28 mouse cellular contexts compared by ENCODE assay signal in genomic region chr7:25814711-25815110, GRCm38 (mm10). TPM values are rescaled to one million over a fixed set of nuclear protein-coding genes. Genes with fewer than 3 reads are reported as not detected.
A peak's percentile ranks its signal among the peaks of the same experiment; 100 is the strongest.
DNase-seq lines count a peak whose midpoint lies in the region; ATAC-seq lines count a peak whose summit lies in the region.
"Had no signal": no experiment of that assay in that cellular context is flagged by ENCODE, and none has a peak within 500 bp of the region (broad histone marks: within the 10 kb centered on the region; RNA-seq: fewer than 3 reads in every experiment).

No protein-coding gene starts in this region.

- peaks cover 10% of the 10 kb centered on the region for H3K4me1 ChIP-seq in embryonic facial prominence, embryonic 12.5 days
- H3K4me1 ChIP-seq in embryonic facial prominence, embryonic 10.5 days: peaks cover 17% of the 10 kb centered on the region
- 0 out of 2 replicates have a peak, but pooled peaks cover 4% of the 10 kb centered on the region for H3K4me1 ChIP-seq in midbrain, embryonic 11.5 days (ENCODE audit: control insufficient read depth, insufficient read depth, low read length)
- peaks cover 13% of the 10 kb centered on the region for H3K4me1 ChIP-seq in midbrain, embryonic 13.5 days (replicated peaks)
- H3K4me1 ChIP-seq in stomach, embryonic 14.5 days (ENCODE audit: control insufficient read depth, insufficient read depth, low read length): peaks cover 7% of the 10 kb centered on the region

- no peaks in the 10 kb centered on the region for H3K9me3 ChIP-seq in embryonic facial prominence, embryonic 12.5 days
- H3K9me3 ChIP-seq in embryonic facial prominence, embryonic 10.5 days: no peaks in the 10 kb centered on the region
- no peaks in the 10 kb centered on the region for H3K9me3 ChIP-seq in midbrain, embryonic 11.5 days (ENCODE audit: control insufficient read depth, low read length)
- no peaks in the 10 kb centered on the region for H3K9me3 ChIP-seq in midbrain, embryonic 13.5 days
- H3K9me3 ChIP-seq in stomach, embryonic 14.5 days (ENCODE audit: control insufficient read depth, low read depth, low read length): no peaks in the 10 kb centered on the region
- H3K9me3 ChIP-seq: embryonic facial prominence, embryonic 15.5 days; forebrain, embryonic 13.5 days; G1E; limb, embryonic 13.5 days; megakaryocyte, embryonic 14.5 days had no signal

- DNase-seq in embryonic facial prominence, embryonic 10.5 days (ENCODE audit: low spot score): no peak
- DNase-seq in midbrain, embryonic 11.5 days (ENCODE audit: low spot score, missing footprints): peak; percentile 53
- no peak for DNase-seq in embryo, embryonic 10 days (ENCODE audit: low spot score)
- no peak for DNase-seq in cerebellum, adult 9-11 months
- DNase-seq: adrenal gland, postnatal 10 days; cerebellum, adult 11 months; cerebellum, adult 9-10 months; gastrocnemius, postnatal 25 days; heart, adult 18-20 months; heart, postnatal 4 days; kidney, postnatal 4 days; lung, postnatal 4 days; midbrain, embryonic 14.5 days; retina, postnatal 1 day; right cerebral cortex, postnatal 14 days; thymus, postnatal 4 days had no signal

- H3K4me3 ChIP-seq in embryonic facial prominence, embryonic 12.5 days: no peak overlapping the region
- H3K4me3 ChIP-seq in embryonic facial prominence, embryonic 10.5 days: no peak overlapping the region
- H3K4me3 ChIP-seq in midbrain, embryonic 11.5 days (ENCODE audit: low read depth, low read length): no peak overlapping the region
- H3K4me3 ChIP-seq in midbrain, embryonic 13.5 days (replicated peaks): no peak overlapping the region
- no peak overlapping the region for H3K4me3 ChIP-seq in stomach, embryonic 14.5 days (ENCODE audit: low read depth, low read length)
- H3K4me3 ChIP-seq: embryonic facial prominence, embryonic 15.5 days; forebrain, embryonic 13.5 days; limb, embryonic 13.5 days; megakaryocyte, embryonic 14.5 days had no signal

- H3K27me3 ChIP-seq in embryonic facial prominence, embryonic 12.5 days: peaks cover 14% of the 10 kb centered on the region; the same call in 1 of the 2 replicates
- H3K27me3 ChIP-seq in embryonic facial prominence, embryonic 10.5 days (replicated peaks; ENCODE audit: low read depth, poor library complexity, severe bottlenecking): peaks cover 40% of the 10 kb centered on the region
- H3K27me3 ChIP-seq in midbrain, embryonic 11.5 days (ENCODE audit: control insufficient read depth, insufficient read depth, low read length): peaks cover 12% of the 10 kb centered on the region
- H3K27me3 ChIP-seq in midbrain, embryonic 13.5 days: peaks cover 34% of the 10 kb centered on the region
- H3K27me3 ChIP-seq in stomach, embryonic 14.5 days (ENCODE audit: control insufficient read depth, insufficient read depth, low read length): no peaks in the 10 kb centered on the region
- H3K27me3 ChIP-seq: embryonic facial prominence, embryonic 15.5 days; Patski had no signal

- H3K4me2 ChIP-seq in embryonic facial prominence, embryonic 12.5 days (replicated peaks): 0 out of 2 replicates have a peak overlapping the region, but pooled peaks have one; percentile 88
- H3K4me2 ChIP-seq in midbrain, embryonic 11.5 days: no peak overlapping the region
- no peak overlapping the region for H3K4me2 ChIP-seq in midbrain, embryonic 13.5 days (replicated peaks)
- peak overlapping the region; percentile 15; the same call in 1 of the 2 replicates for H3K4me2 ChIP-seq in stomach, embryonic 14.5 days (replicated peaks; ENCODE audit: low read depth, low read length)
- H3K4me2 ChIP-seq: forebrain, embryonic 13.5 days; heart, embryonic 11.5 days; hindbrain, embryonic 14.5 days; liver, embryonic 11.5 days had no signal

- ATAC-seq in embryonic facial prominence, embryonic 12.5 days (ENCODE audit: insufficient number of reproducible peaks, insufficient read depth, low FRiP score, low TSS enrichment): no peak
- ATAC-seq in midbrain, embryonic 11.5 days (ENCODE audit: low FRiP score): no peak
- no peak for ATAC-seq in midbrain, embryonic 13.5 days
- ATAC-seq in stomach, embryonic 14.5 days (ENCODE audit: insufficient number of reproducible peaks, insufficient read depth, low FRiP score, low read depth): no peak
- ATAC-seq: forebrain, embryonic 13.5 days; Patski had no signal

- no peak overlapping the region for H3K27ac ChIP-seq in embryonic facial prominence, embryonic 12.5 days
- no peak overlapping the region for H3K27ac ChIP-seq in embryonic facial prominence, embryonic 10.5 days (replicated peaks)
- H3K27ac ChIP-seq in midbrain, embryonic 11.5 days (ENCODE audit: low read depth, low read length): no peak overlapping the region
- no peak overlapping the region for H3K27ac ChIP-seq in midbrain, embryonic 13.5 days
- no peak overlapping the region for H3K27ac ChIP-seq in stomach, embryonic 14.5 days (ENCODE audit: low read length)
- H3K27ac ChIP-seq: embryonic facial prominence, embryonic 15.5 days; forebrain, embryonic 13.5 days; hindbrain, embryonic 14.5 days; limb, embryonic 13.5 days had no signal

- H3K36me3 ChIP-seq in embryonic facial prominence, embryonic 12.5 days: no peaks in the 10 kb centered on the region
- no peaks in the 10 kb centered on the region for H3K36me3 ChIP-seq in embryonic facial prominence, embryonic 10.5 days (replicated peaks)
- H3K36me3 ChIP-seq in midbrain, embryonic 11.5 days (ENCODE audit: control insufficient read depth, insufficient read depth, low read length): no peaks in the 10 kb centered on the region
- no peaks in the 10 kb centered on the region for H3K36me3 ChIP-seq in midbrain, embryonic 13.5 days
- no peaks in the 10 kb centered on the region for H3K36me3 ChIP-seq in stomach, embryonic 14.5 days (ENCODE audit: control insufficient read depth, insufficient read depth, low read length)
- H3K36me3 ChIP-seq: embryonic facial prominence, embryonic 15.5 days; G1E; limb, embryonic 13.5 days had no signal

- WGBS in embryonic facial prominence, embryonic 12.5 days: 78% methylated on average over 9 of the region's 9 CpGs
- 87% methylated on average over 9 of the region's 9 CpGs for WGBS in embryonic facial prominence, embryonic 10.5 days
- WGBS in midbrain, embryonic 11.5 days: 88% methylated on average over 9 of the region's 9 CpGs
- 80% methylated on average over 9 of the region's 9 CpGs for WGBS in midbrain, embryonic 13.5 days
- WGBS in stomach, embryonic 14.5 days: 73% methylated on average over 9 of the region's 9 CpGs

- no peak overlapping the region for H3K9ac ChIP-seq in embryonic facial prominence, embryonic 12.5 days
- no peak overlapping the region for H3K9ac ChIP-seq in midbrain, embryonic 11.5 days (ENCODE audit: low read length)
- no peak overlapping the region for H3K9ac ChIP-seq in midbrain, embryonic 13.5 days (replicated peaks)
- no peak overlapping the region for H3K9ac ChIP-seq in stomach, embryonic 14.5 days (replicated peaks; ENCODE audit: low read depth, low read length)
- H3K9ac ChIP-seq: embryonic facial prominence, embryonic 15.5 days; forebrain, embryonic 13.5 days; hindbrain, embryonic 14.5 days had no signal

RNA-seq across cellular contexts. Expression of gene Cyp2s1, which starts 2.0 kb away (rescaled TPM):
- 4.2 and 5.3 TPM in 2 replicates for polyA plus RNA-seq in embryonic facial prominence, embryonic 12.5 days (2016; fragmentation: Nextera tagmentation; extraction: Ambion mirVana)
- 2.5 and 2.9 TPM in 2 replicates for polyA plus RNA-seq in embryonic facial prominence, embryonic 10.5 days (2016; fragmentation: Nextera tagmentation; extraction: Ambion mirVana)
- polyA plus RNA-seq in midbrain, embryonic 11.5 days (2014; fragmentation: Nextera tagmentation; extraction: Ambion mirVana): 0.10 TPM in 1 of 2 replicates, not detected in the other
- polyA plus RNA-seq in midbrain, embryonic 13.5 days (2015; fragmentation: Nextera tagmentation; extraction: Ambion mirVana): 0.84 and 1.0 TPM in 2 replicates
- polyA plus RNA-seq in stomach, embryonic 14.5 days (2014; fragmentation: Nextera tagmentation; extraction: Ambion mirVana): 32.0 and 34.1 TPM in 2 replicates
- polyA plus RNA-seq: G1E had no signal

RNA-seq across cellular contexts. Expression of gene Axl, which starts 26.2 kb away (rescaled TPM):
- polyA plus RNA-seq in embryonic facial prominence, embryonic 12.5 days (2016; fragmentation: Nextera tagmentation; extraction: Ambion mirVana): 71.1 and 76.0 TPM in 2 replicates
- polyA plus RNA-seq in embryonic facial prominence, embryonic 10.5 days (2016; fragmentation: Nextera tagmentation; extraction: Ambion mirVana): 22.1 and 29.7 TPM in 2 replicates
- 17.4 and 21.8 TPM in 2 replicates for polyA plus RNA-seq in midbrain, embryonic 11.5 days (2014; fragmentation: Nextera tagmentation; extraction: Ambion mirVana)
- 17.5 and 18.9 TPM in 2 replicates for polyA plus RNA-seq in midbrain, embryonic 13.5 days (2015; fragmentation: Nextera tagmentation; extraction: Ambion mirVana)
- polyA plus RNA-seq in stomach, embryonic 14.5 days (2014; fragmentation: Nextera tagmentation; extraction: Ambion mirVana): 66.4 and 75.3 TPM in 2 replicates
- polyA plus RNA-seq: G1E had no signal

Comparison
In these comparisons a context has a peak if more than half of its experiments do, and no peak if none do; other contexts are left out.
1. H3K4me2 ChIP-seq: peak in embryonic facial prominence, embryonic 12.5 days (single experiment) and stomach, embryonic 14.5 days (single experiment); none in midbrain, embryonic 11.5 days (single experiment) and midbrain, embryonic 13.5 days (single experiment).